In the genomic region with DNA sequence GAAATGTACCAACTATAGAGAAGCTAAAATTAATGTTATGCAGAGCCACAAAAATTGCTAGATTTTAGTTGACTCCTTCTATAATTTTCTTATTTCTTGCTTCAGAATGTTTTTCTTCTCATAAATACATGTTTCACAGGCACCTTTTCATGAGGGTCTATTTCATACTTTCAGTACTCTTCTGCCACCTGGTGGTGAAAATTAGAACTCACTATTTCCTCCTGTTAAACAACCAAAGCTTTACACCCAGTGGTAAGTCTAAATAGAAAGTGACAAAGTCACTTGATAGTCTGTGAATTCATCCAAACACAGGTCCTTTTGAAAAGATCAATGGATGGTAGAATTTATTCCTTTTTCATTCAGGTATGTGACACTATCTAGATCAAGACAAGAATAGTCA, we compare ENCODE assay signal across 9 mouse cellular contexts. TPM values are rescaled to one million over a fixed set of nuclear protein-coding genes. Genes with fewer than 3 reads are reported as not detected.
DNase-seq lines count a peak whose midpoint lies in the region; ATAC-seq lines count a peak whose summit lies in the region.
"Had no signal": no experiment of that assay in that cellular context is flagged by ENCODE, and none has a peak within 500 bp of the region (broad histone marks: within the 10 kb centered on the region; RNA-seq: fewer than 3 reads in every experiment).

No protein-coding gene starts in this region.

- H3K36me3 ChIP-seq in embryonic facial prominence, embryonic 11.5 days (replicated peaks; ENCODE audit: control insufficient read depth, insufficient read depth, low read depth, low read length) = no peaks in the 10 kb centered on the region
- H3K36me3 ChIP-seq in embryonic facial prominence, embryonic 10.5 days (replicated peaks) = no peaks in the 10 kb centered on the region
- H3K36me3 ChIP-seq in midbrain, embryonic 12.5 days = no peaks in the 10 kb centered on the region
- H3K36me3 ChIP-seq in midbrain, embryonic 16.5 days (ENCODE audit: control insufficient read depth, insufficient read depth, low read length) = no peaks in the 10 kb centered on the region

- no peaks in the 10 kb centered on the region for H3K27me3 ChIP-seq in embryonic facial prominence, embryonic 11.5 days (ENCODE audit: control insufficient read depth, insufficient read depth, low read length)
- no peaks in the 10 kb centered on the region for H3K27me3 ChIP-seq in embryonic facial prominence, embryonic 10.5 days (replicated peaks; ENCODE audit: low read depth, poor library complexity, severe bottlenecking)
- H3K27me3 ChIP-seq in midbrain, embryonic 12.5 days = no peaks in the 10 kb centered on the region
- no peaks in the 10 kb centered on the region for H3K27me3 ChIP-seq in midbrain, embryonic 16.5 days (ENCODE audit: control insufficient read depth, insufficient read depth, low read depth, low read length)

- H3K4me2 ChIP-seq in embryonic facial prominence, embryonic 11.5 days (ENCODE audit: low read depth, low read length) = no peak overlapping the region
- H3K4me2 ChIP-seq in midbrain, embryonic 12.5 days (replicated peaks) = no peak overlapping the region
- no peak overlapping the region for H3K4me2 ChIP-seq in midbrain, embryonic 16.5 days (ENCODE audit: low read length)

- H3K9me3 ChIP-seq in embryonic facial prominence, embryonic 11.5 days (replicated peaks; ENCODE audit: control insufficient read depth, low read length) = no peaks in the 10 kb centered on the region
- H3K9me3 ChIP-seq in embryonic facial prominence, embryonic 10.5 days = no peaks in the 10 kb centered on the region
- no peaks in the 10 kb centered on the region for H3K9me3 ChIP-seq in midbrain, embryonic 12.5 days
- H3K9me3 ChIP-seq in midbrain, embryonic 16.5 days (replicated peaks; ENCODE audit: control insufficient read depth, low read length, poor library complexity, severe bottlenecking) = no peaks in the 10 kb centered on the region

- H3K4me1 ChIP-seq in embryonic facial prominence, embryonic 11.5 days (ENCODE audit: control insufficient read depth, insufficient read depth, low read length) = no peaks in the 10 kb centered on the region
- H3K4me1 ChIP-seq in embryonic facial prominence, embryonic 10.5 days = no peaks in the 10 kb centered on the region
- no peaks in the 10 kb centered on the region for H3K4me1 ChIP-seq in midbrain, embryonic 12.5 days
- H3K4me1 ChIP-seq in midbrain, embryonic 16.5 days (ENCODE audit: control insufficient read depth, insufficient read depth, low read length) = no peaks in the 10 kb centered on the region

- no peak for ATAC-seq in embryonic facial prominence, embryonic 11.5 days (replicated peaks; ENCODE audit: insufficient number of reproducible peaks, low FRiP score, low TSS enrichment, low read depth)
- peak; percentile 44; the same call in 1 of the 2 replicates for ATAC-seq in midbrain, embryonic 12.5 days (ENCODE audit: low FRiP score, low read depth)
- ATAC-seq in midbrain, embryonic 16.5 days = no peak
- ATAC-seq in megakaryocyte-erythroid progenitor cell, adult 5-6 weeks (replicated peaks; ENCODE audit: low FRiP score, low TSS enrichment, poor library complexity, severe bottlenecking) = 0 out of 2 replicates have a peak, but pooled peaks have one; percentile 59

- peak; percentile 88 for DNase-seq in embryonic facial prominence, embryonic 11.5 days (ENCODE audit: low spot score)
- no peak for DNase-seq in embryonic facial prominence, embryonic 10.5 days (ENCODE audit: low spot score)
- peak; percentile 43 for DNase-seq in c-Kit-positive CD71-negative TER-119-negative erythroid progenitor cells, embryonic 14.5 days (ENCODE audit: low read depth)
- peak; percentile 50 for DNase-seq in hindlimb bud, embryonic 11.5 days (ENCODE audit: extremely low spot score, low read depth, low spot score)
- no peak for DNase-seq in ovary, adult 18-20 months (ENCODE audit: low spot score)

- no peak overlapping the region for H3K9ac ChIP-seq in embryonic facial prominence, embryonic 11.5 days (replicated peaks; ENCODE audit: low read length)
- no peak overlapping the region for H3K9ac ChIP-seq in midbrain, embryonic 12.5 days (replicated peaks)
- no peak overlapping the region for H3K9ac ChIP-seq in midbrain, embryonic 16.5 days (ENCODE audit: low read depth, low read length)

- no peak overlapping the region for H3K27ac ChIP-seq in embryonic facial prominence, embryonic 11.5 days (replicated peaks; ENCODE audit: low read depth, low read length)
- no peak overlapping the region for H3K27ac ChIP-seq in embryonic facial prominence, embryonic 10.5 days (replicated peaks)
- no peak overlapping the region for H3K27ac ChIP-seq in midbrain, embryonic 12.5 days (replicated peaks)
- H3K27ac ChIP-seq in midbrain, embryonic 16.5 days (ENCODE audit: low read length) = no peak overlapping the region

- no peak overlapping the region for H3K4me3 ChIP-seq in embryonic facial prominence, embryonic 11.5 days (ENCODE audit: low read depth, low read length)
- H3K4me3 ChIP-seq in embryonic facial prominence, embryonic 10.5 days = no peak overlapping the region
- no peak overlapping the region for H3K4me3 ChIP-seq in midbrain, embryonic 12.5 days
- H3K4me3 ChIP-seq in midbrain, embryonic 16.5 days (ENCODE audit: low read depth, low read length) = no peak overlapping the region
- H3K4me3 ChIP-seq: myocyte had no signal

RNA-seq across cellular contexts. Expression of a gene that starts 43.2 kb away (rescaled TPM):
- 30.0 and 30.5 TPM in 2 replicates for polyA plus RNA-seq in embryonic facial prominence, embryonic 11.5 days (2014; fragmentation: Nextera tagmentation; extraction: Ambion mirVana)
- polyA plus RNA-seq in embryonic facial prominence, embryonic 10.5 days (2016; fragmentation: Nextera tagmentation; extraction: Ambion mirVana) = 16.0 and 16.8 TPM in 2 replicates
- polyA plus RNA-seq in midbrain, embryonic 12.5 days (2016; fragmentation: Nextera tagmentation; extraction: Ambion mirVana) = 26.2 and 27.2 TPM in 2 replicates
- 35.4 and 36.6 TPM in 2 replicates for polyA plus RNA-seq in midbrain, embryonic 16.5 days (2015; fragmentation: Nextera tagmentation; extraction: Ambion mirVana)
- total RNA-seq in megakaryocyte-erythroid progenitor cell, adult 5-6 weeks (2014; fragmentation: Nextera tagmentation) = 9.8 and 18.2 TPM in 2 replicates
- 43.4 and 54.2 TPM in 2 replicates for total RNA-seq in megakaryocyte-erythroid progenitor cell, adult 5-6 weeks (2017)

RNA-seq across cellular contexts. Expression of a gene that starts 54.2 kb away (rescaled TPM):
- 70.2 and 72.6 TPM in 2 replicates for polyA plus RNA-seq in embryonic facial prominence, embryonic 11.5 days (2014; fragmentation: Nextera tagmentation; extraction: Ambion mirVana)
- 46.4 and 47.0 TPM in 2 replicates for polyA plus RNA-seq in embryonic facial prominence, embryonic 10.5 days (2016; fragmentation: Nextera tagmentation; extraction: Ambion mirVana)
- polyA plus RNA-seq in midbrain, embryonic 12.5 days (2016; fragmentation: Nextera tagmentation; extraction: Ambion mirVana) = 96.3 and 103 TPM in 2 replicates
- 143 and 153 TPM in 2 replicates for polyA plus RNA-seq in midbrain, embryonic 16.5 days (2015; fragmentation: Nextera tagmentation; extraction: Ambion mirVana)
- 22.4 and 26.2 TPM in 2 replicates for total RNA-seq in megakaryocyte-erythroid progenitor cell, adult 5-6 weeks (2014; fragmentation: Nextera tagmentation)
- 37.3 and 51.8 TPM in 2 replicates for total RNA-seq in megakaryocyte-erythroid progenitor cell, adult 5-6 weeks (2017)

Comparison
In these comparisons a context has a peak if more than half of its experiments do, and no peak if none do; other contexts are left out.
1. ATAC-seq: peak in midbrain, embryonic 12.5 days (single experiment) and megakaryocyte-erythroid progenitor cell, adult 5-6 weeks (single experiment); none in embryonic facial prominence, embryonic 11.5 days (single experiment) and midbrain, embryonic 16.5 days (single experiment).
2. DNase-seq: peak in embryonic facial prominence, embryonic 11.5 days (single experiment), c-Kit-positive CD71-negative TER-119-negative erythroid progenitor cells, embryonic 14.5 days (single experiment) and hindlimb bud, embryonic 11.5 days (single experiment); none in embryonic facial prominence, embryonic 10.5 days (single experiment) and ovary, adult 18-20 months (single experiment).